Mouse (Mus musculus): ENCODE data around the gene Rabep1.

GRCm38 (mm10) chr11:70975193-70975592 lies 130.6 kb downstream of the Rabep1 start:
- no peak for TF ChIP-seq CTCF (IDR thresholded peaks at IDR 0.05; ENCODE audit: control insufficient read depth, insufficient read depth, insufficient read length)
- TF ChIP-seq MYOG (IDR thresholded peaks at IDR 0.05; ENCODE audit: control insufficient read depth, extremely low read depth, insufficient read length): no peak
- TF ChIP-seq USF1 (IDR thresholded peaks at IDR 0.05; ENCODE audit: low read depth): no peak
